Mouse (Mus musculus): ENCODE data around the gene Rhobtb1. TPM values are rescaled to one million over a fixed set of nuclear protein-coding genes. Genes with fewer than 3 reads are reported as not detected.

The Rhobtb1 gene
- polyA plus RNA-seq, 1 experiment from 2014 or later: 32.9 TPM

DNA sequence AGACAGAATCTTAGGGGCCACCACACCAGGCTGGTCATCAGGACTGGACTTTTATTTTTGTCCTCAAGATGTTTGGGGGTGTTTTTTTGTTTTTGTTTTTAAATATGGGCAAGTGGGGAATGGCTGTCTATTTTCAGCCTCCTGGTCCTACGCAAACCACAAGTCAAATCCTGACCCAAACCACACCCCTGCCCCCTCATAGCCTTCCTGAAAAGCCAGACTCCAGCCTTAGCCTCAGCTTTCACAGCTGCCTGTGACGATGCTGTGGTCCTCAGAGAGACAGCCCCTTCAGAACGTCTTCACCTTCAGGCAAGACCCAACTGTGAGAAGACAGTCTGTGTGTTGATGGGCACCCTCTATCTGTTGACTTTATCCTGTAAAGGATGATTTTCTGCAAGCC is 95.5 kb downstream of the Rhobtb1 start:
- 60% methylated on average over 3 of the region's 3 CpGs for WGBS
- no peak overlapping the region for H3K27ac ChIP-seq (ENCODE audit: poor library complexity, severe bottlenecking)
- H3K9me3 ChIP-seq (replicated peaks): no peaks in the 10 kb centered on the region; the same call in 1 of the 2 replicates
- H3K9ac ChIP-seq: no peak overlapping the region
- no peak overlapping the region for H3K4me3 ChIP-seq
- H3K4me2 ChIP-seq: no peak overlapping the region
- H3K36me3 ChIP-seq: peaks cover 24% of the 10 kb centered on the region
- ATAC-seq (ENCODE audit: insufficient number of reproducible peaks, low FRiP score): no peak
- H3K4me1 ChIP-seq (replicated peaks): peaks cover 8% of the 10 kb centered on the region; the same call in 1 of the 2 replicates
- H3K27me3 ChIP-seq (replicated peaks): no peaks in the 10 kb centered on the region

GRCm38 (mm10) chr10:69247311-69248033 is 96.2 kb downstream of the Rhobtb1 start:
- ATAC-seq (ENCODE audit: insufficient number of reproducible peaks, low FRiP score): no peak
- Histone ChIP-seq H3K4me3 (no peak overlapping the region), H3K27ac (ENCODE audit: poor library complexity, severe bottlenecking) (no peak overlapping the region), H3K9me3 (replicated peaks) (no peaks in the 10 kb centered on the region), H3K36me3 (peaks cover 24% of the 10 kb centered on the region), H3K4me2 (no peak overlapping the region), H3K27me3 (replicated peaks) (no peaks in the 10 kb centered on the region), H3K4me1 (replicated peaks) (peaks cover 14% of the 10 kb centered on the region), H3K9ac (no peak overlapping the region)
- WGBS: 91% methylated on average over 7 of the region's 7 CpGs

DNA sequence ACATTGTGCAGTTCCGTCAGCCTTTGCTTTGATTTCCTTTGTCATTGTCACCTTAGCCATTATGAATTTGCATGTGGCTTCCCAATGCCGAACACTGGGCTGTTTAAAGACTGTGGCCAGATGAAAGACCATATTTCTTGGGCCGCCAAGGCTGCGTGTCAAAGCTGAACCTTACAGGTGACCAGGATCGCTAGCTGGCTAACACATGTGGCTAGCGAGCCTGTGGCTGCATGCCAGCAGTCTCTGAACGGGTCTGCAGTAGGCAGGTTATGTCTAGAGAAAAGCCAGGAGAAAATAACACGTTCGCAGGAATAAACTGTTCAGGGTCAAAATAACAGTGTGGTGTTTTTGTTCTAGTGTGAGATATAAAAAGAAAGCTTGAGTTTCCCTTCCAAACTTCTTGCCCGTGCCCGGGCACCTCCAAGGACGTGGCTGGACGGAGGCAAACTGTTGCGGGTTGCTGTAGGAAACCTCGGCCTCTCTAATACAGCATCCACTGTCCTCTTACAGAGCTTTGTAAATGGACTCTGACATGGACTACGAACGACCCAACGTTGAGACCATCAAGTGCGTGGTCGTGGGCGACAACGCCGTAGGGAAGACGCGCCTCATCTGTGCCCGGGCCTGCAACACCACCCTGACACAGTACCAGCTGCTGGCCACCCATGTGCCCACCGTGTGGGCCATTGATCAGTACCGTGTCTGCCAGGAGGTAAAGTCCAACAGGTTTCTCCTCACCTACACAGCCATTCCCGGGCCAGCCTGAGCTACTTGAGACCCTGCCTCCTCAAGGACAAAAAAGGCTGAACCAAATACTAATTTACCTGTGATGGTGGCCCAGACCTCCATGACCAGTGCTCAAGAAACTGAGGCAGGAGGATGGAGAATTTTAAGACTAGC is 97.3 kb downstream of the Rhobtb1 start:
- ATAC-seq (ENCODE audit: insufficient number of reproducible peaks, low FRiP score): no peak
- no peak overlapping the region for H3K27ac ChIP-seq (ENCODE audit: poor library complexity, severe bottlenecking)
- 88% methylated on average over 29 of the region's 29 CpGs for WGBS

DNA sequence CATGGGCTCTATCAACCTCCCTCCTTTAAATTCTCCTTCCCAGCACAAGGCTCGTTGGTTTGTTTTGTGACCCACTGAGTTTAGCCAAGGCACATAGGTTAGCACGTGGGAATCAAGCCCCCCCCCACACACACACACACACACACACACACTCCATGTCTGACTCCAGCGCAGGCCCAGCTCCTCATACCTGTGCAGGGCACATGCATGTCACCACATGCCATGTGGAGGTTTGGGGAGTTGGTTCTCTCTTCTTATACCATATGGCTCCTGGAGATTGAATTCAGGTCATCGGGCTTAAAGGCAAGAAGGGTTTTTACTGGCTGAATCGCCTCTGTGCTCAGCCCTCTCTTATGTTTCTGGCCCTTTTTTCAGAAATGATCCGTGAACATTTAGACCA is 100.0 kb downstream of the Rhobtb1 start:
- Histone ChIP-seq H3K27me3 (replicated peaks) (no peaks in the 10 kb centered on the region), H3K4me2 (no peak overlapping the region), H3K4me3 (no peak overlapping the region), H3K27ac (ENCODE audit: poor library complexity, severe bottlenecking) (no peak overlapping the region), H3K9ac (no peak overlapping the region), H3K9me3 (replicated peaks) (no peaks in the 10 kb centered on the region), H3K4me1 (replicated peaks) (peaks cover 41% of the 10 kb centered on the region), H3K36me3 (peaks cover 24% of the 10 kb centered on the region)
- 86% methylated on average over 6 of the region's 6 CpGs for WGBS
- no peak for ATAC-seq (ENCODE audit: insufficient number of reproducible peaks, low FRiP score)

More for the DNA sequence above, 97.3 kb downstream of the Rhobtb1 start:
- Histone ChIP-seq H3K9me3 (replicated peaks) (no peaks in the 10 kb centered on the region), H3K36me3 (peaks cover 24% of the 10 kb centered on the region), H3K9ac (no peak overlapping the region), H3K4me3 (no peak overlapping the region), H3K4me2 (no peak overlapping the region), H3K4me1 (replicated peaks) (peaks cover 24% of the 10 kb centered on the region), H3K27me3 (replicated peaks) (no peaks in the 10 kb centered on the region)

GRCm38 (mm10) chr10:69252112-69253074 is 101.2 kb downstream of the Rhobtb1 start:
- H3K9me3 ChIP-seq (replicated peaks): no peaks in the 10 kb centered on the region
- peak overlapping the region; percentile 90 for H3K27ac ChIP-seq (ENCODE audit: poor library complexity, severe bottlenecking)
- no peaks in the 10 kb centered on the region for H3K27me3 ChIP-seq (replicated peaks)
- no peak overlapping the region for H3K4me3 ChIP-seq
- no peak overlapping the region for H3K9ac ChIP-seq
- H3K4me1 ChIP-seq (replicated peaks): peaks cover 41% of the 10 kb centered on the region
- peaks cover 24% of the 10 kb centered on the region for H3K36me3 ChIP-seq
- WGBS: 72% methylated on average over 17 of the region's 17 CpGs
- no peak for ATAC-seq (ENCODE audit: insufficient number of reproducible peaks, low FRiP score)
- peak overlapping the region; percentile 18; the same call in 1 of the 2 replicates for H3K4me2 ChIP-seq

- H3K4me2 ChIP-seq: peak overlapping the region; percentile 18; the same call in 1 of the 2 replicates
- no peaks in the 10 kb centered on the region for H3K27me3 ChIP-seq (replicated peaks)
- H3K4me3 ChIP-seq: no peak overlapping the region
- no peak overlapping the region for H3K9ac ChIP-seq
- H3K9me3 ChIP-seq (replicated peaks): no peaks in the 10 kb centered on the region
- WGBS: 23% methylated on average over 5 of the region's 5 CpGs
- H3K27ac ChIP-seq (ENCODE audit: poor library complexity, severe bottlenecking): peak overlapping the region; percentile 90
- H3K36me3 ChIP-seq: peaks cover 24% of the 10 kb centered on the region
- peaks cover 46% of the 10 kb centered on the region for H3K4me1 ChIP-seq (replicated peaks)
- peak; percentile 67 for ATAC-seq (ENCODE audit: insufficient number of reproducible peaks, low FRiP score)
Observed at GRCm38 (mm10) chr10:69253075-69253685, 101.9 kb downstream of the Rhobtb1 start.

DNA sequence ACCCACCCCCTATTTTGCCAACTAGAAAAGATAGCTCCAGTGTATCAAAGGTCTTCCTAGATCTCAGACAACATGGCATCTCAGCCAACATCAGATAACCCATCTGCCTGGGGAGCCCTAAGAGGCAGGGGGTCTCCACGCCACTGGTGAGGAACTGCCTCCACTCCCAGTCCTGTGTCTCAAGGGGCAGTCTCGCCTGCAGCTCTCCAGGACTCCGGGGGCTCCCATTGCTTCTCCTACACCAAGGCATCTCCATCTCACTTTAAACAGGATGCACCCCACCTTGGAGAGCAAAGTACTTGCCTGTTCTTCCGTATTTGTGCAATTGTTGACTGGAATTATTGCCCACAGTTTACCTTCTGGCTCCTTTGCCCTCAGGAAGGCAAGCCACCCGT is 102.4 kb downstream of the Rhobtb1 start:
- peak overlapping the region; percentile 90 for H3K27ac ChIP-seq (ENCODE audit: poor library complexity, severe bottlenecking)
- H3K9ac ChIP-seq: no peak overlapping the region
- 55% methylated on average over 5 of the region's 5 CpGs for WGBS
- peaks cover 47% of the 10 kb centered on the region for H3K4me1 ChIP-seq (replicated peaks)
- peaks cover 22% of the 10 kb centered on the region for H3K36me3 ChIP-seq
- H3K4me2 ChIP-seq: no peak overlapping the region
- H3K4me3 ChIP-seq: no peak overlapping the region
- H3K9me3 ChIP-seq (replicated peaks): no peaks in the 10 kb centered on the region
- H3K27me3 ChIP-seq (replicated peaks): no peaks in the 10 kb centered on the region
- 0 out of 2 replicates have a peak, but pooled peaks have one; percentile 1 for ATAC-seq (ENCODE audit: insufficient number of reproducible peaks, low FRiP score)

- ATAC-seq (ENCODE audit: insufficient number of reproducible peaks, low FRiP score): peak; percentile 56; the same call in 1 of the 2 replicates
- peaks cover 54% of the 10 kb centered on the region for H3K4me1 ChIP-seq (replicated peaks)
- H3K27ac ChIP-seq (ENCODE audit: poor library complexity, severe bottlenecking): peak overlapping the region; percentile 90
- no peaks in the 10 kb centered on the region for H3K27me3 ChIP-seq (replicated peaks)
- WGBS: 20% methylated on average over 8 of the region's 8 CpGs
- no peak overlapping the region for H3K4me3 ChIP-seq
- H3K36me3 ChIP-seq: peaks cover 17% of the 10 kb centered on the region
- no peaks in the 10 kb centered on the region for H3K9me3 ChIP-seq (replicated peaks)
- peak overlapping the region; percentile 4; the same call in 1 of the 2 replicates for H3K9ac ChIP-seq
- H3K4me2 ChIP-seq: no peak overlapping the region
Observed at GRCm38 (mm10) chr10:69254390-69254847, 103.2 kb downstream of the Rhobtb1 start.

DNA sequence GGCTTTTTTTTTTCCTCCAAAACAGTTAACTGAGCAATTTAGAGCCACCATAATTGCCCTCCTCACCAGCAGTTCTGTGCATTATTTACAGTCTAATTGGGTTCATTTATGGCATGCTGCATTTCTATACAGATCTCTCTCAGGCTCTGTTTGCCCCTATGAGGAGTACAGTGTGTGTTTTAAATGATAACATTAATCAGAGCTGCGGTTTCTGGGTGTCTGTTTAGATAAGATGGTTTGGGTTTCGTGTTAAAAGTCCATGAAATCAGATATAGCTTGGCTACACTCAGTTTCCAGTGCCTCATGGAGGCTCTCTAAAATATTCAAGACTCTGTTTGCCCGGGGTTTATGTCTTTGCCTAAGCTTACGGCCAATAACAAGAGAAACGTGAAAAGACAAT is 104.4 kb downstream of the Rhobtb1 start:
- WGBS: 31% methylated on average over 5 of the region's 5 CpGs
- no peak for ATAC-seq (ENCODE audit: insufficient number of reproducible peaks, low FRiP score)
- no peaks in the 10 kb centered on the region for H3K9me3 ChIP-seq (replicated peaks)
- peak overlapping the region; percentile 51 for H3K27ac ChIP-seq (ENCODE audit: poor library complexity, severe bottlenecking)
- peaks cover 15% of the 10 kb centered on the region for H3K36me3 ChIP-seq
- no peaks in the 10 kb centered on the region for H3K27me3 ChIP-seq (replicated peaks)
- H3K4me2 ChIP-seq: no peak overlapping the region
- no peak overlapping the region for H3K9ac ChIP-seq
- H3K4me1 ChIP-seq (replicated peaks): peaks cover 61% of the 10 kb centered on the region
- H3K4me3 ChIP-seq: no peak overlapping the region

DNA sequence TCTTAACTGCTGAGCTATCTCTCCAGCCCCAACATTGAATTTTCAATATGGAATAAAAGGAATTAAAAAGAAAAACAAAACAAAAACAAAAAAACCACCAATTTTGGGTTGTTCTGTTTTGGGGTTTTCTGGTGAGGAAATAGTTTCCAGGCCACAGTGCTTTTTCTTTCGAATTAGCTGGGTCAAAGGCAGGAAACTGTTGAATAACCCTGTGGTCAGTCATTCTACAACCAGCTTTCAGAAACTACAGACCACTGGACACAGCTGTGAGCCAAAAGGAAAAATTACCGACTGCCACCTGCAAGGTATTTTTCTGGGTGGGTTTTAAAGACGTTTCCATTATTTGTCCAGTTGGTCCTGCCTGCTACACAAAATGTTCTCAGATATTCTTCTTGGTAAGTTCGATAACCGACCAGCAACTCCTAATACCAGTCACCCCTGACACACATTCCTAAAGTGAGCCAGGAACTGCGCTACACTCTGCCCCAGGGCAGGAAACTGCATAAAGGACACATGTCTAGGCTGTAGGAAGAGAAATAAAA is 106.4 kb downstream of the Rhobtb1 start:
- WGBS: 77% methylated on average over 6 of the region's 6 CpGs
- no peak for ATAC-seq (ENCODE audit: insufficient number of reproducible peaks, low FRiP score)
- no peak overlapping the region for H3K4me2 ChIP-seq
- H3K4me1 ChIP-seq (replicated peaks): peaks cover 64% of the 10 kb centered on the region
- H3K9ac ChIP-seq: no peak overlapping the region
- H3K4me3 ChIP-seq: no peak overlapping the region
- H3K27me3 ChIP-seq (replicated peaks): no peaks in the 10 kb centered on the region
- H3K27ac ChIP-seq (ENCODE audit: poor library complexity, severe bottlenecking): peak overlapping the region; percentile 46; the same call in 1 of the 2 replicates
- peaks cover 10% of the 10 kb centered on the region for H3K36me3 ChIP-seq
- no peaks in the 10 kb centered on the region for H3K9me3 ChIP-seq (replicated peaks)

Data from heart, embryonic 12.5 days (tissue).